Mouse (Mus musculus) limb, embryonic 13.5 days (tissue): ENCODE measurements at regions not wholly inside any gene's neighbourhood (a gene's known extent, or its start where the extent isn't known, plus 50 kb on each side); places are given as distances from the start of the nearest gene placed in this dataset.
"Not testable (repeated sequence)": the region's sequence is repeated elsewhere in the genome, so short reads cannot be mapped to it uniquely, and the experiment has no call there.

ENCODE experiments used
- ATAC-seq: fragments of 200-750 bp; cut with Nextera tagmentation; 2 replicates; pipeline ENCODE4 v1.8.0; 2017; ENCODE audit warnings: low read depth, moderate number of reproducible peaks, moderate TSS enrichment; ENCODE audit not compliant: low FRiP score
- H3K27ac ChIP-seq: fragments of 300-500 bp; sonication (generic); 2 replicates; pipeline ENCODE4 v1.5.1; 2015; ENCODE audit warnings: inconsistent platforms, mild to moderate bottlenecking, moderate library complexity
- H3K27me3 ChIP-seq: fragments of 300-500 bp; sonication (generic); 2 replicates; pipeline ENCODE4 v1.6.1; 2015; ENCODE audit warnings: mild to moderate bottlenecking, inconsistent platforms
- H3K36me3 ChIP-seq: fragments of 300-500 bp; sonication (generic); 2 replicates; pipeline ENCODE4 v1.6.1; 2015; ENCODE audit warnings: inconsistent platforms, mild to moderate bottlenecking, moderate library complexity
- H3K4me1 ChIP-seq: fragments of 300-500 bp; sonication (generic); 2 replicates; pipeline ENCODE4 v1.6.1; 2015; ENCODE audit warnings: inconsistent platforms
- H3K4me2 ChIP-seq: fragments of 300-500 bp; sonication (generic); replicated peaks from 2 replicates; pipeline ENCODE4 v1.6.1; 2015; ENCODE audit warnings: inconsistent platforms, mild to moderate bottlenecking, moderate library complexity
- H3K4me3 ChIP-seq: fragments of 300-500 bp; sonication (generic); 2 replicates; pipeline ENCODE4 v1.5.1; 2015; ENCODE audit warnings: moderate library complexity, mild to moderate bottlenecking, inconsistent platforms
- H3K9ac ChIP-seq: fragments of 300-500 bp; sonication (generic); 2 replicates; pipeline ENCODE4 v1.6.1; 2015; ENCODE audit warnings: mild to moderate bottlenecking, inconsistent platforms
- H3K9me3 ChIP-seq: fragments of 300-500 bp; sonication (generic); 2 replicates; pipeline ENCODE4 v1.6.1; 2016; ENCODE audit warnings: inconsistent platforms
- WGBS: fragments of 180-500 bp; shearing (Covaris S2); methylation state at CpG from one replicate; pipeline ENCODE4 v1.1.7; 2015; 5-methylcytosine and 5-hydroxymethylcytosine counted together

GRCm38 (mm10) chr4:105844675-105845466 lies 55.2 kb downstream of the Gm12728 start:
- Histone ChIP-seq H3K27me3 (no peaks in the 10 kb centered on the region), H3K36me3 (no peaks in the 10 kb centered on the region), H3K4me3 (no peak overlapping the region), H3K9ac (no peak overlapping the region), H3K4me1 (peaks cover 13% of the 10 kb centered on the region), H3K27ac (no peak overlapping the region), H3K9me3 (no peaks in the 10 kb centered on the region), H3K4me2 (no peak overlapping the region)
- ATAC-seq: no peak
- 84% methylated on average over 7 of the region's 7 CpGs for WGBS

GRCm38 (mm10) chr4:105845998-105846989 lies 56.6 kb downstream of the Gm12728 start:
- H3K9me3 ChIP-seq, ATAC-seq, H3K27ac ChIP-seq, H3K4me2 ChIP-seq, H3K27me3 ChIP-seq, H3K9ac ChIP-seq, H3K4me3 ChIP-seq, H3K36me3 ChIP-seq: not testable (repeated sequence)
- WGBS: 91% methylated on average over 3 of the region's 3 CpGs
- peaks cover 13% of the 10 kb centered on the region for H3K4me1 ChIP-seq

GRCm38 (mm10) chr4:105853086-105853485 lies 63.4 kb downstream of the Gm12728 start:
- no peak overlapping the region for H3K9ac ChIP-seq
- WGBS: 87% methylated on average over 6 of the region's 6 CpGs
- ATAC-seq: no peak
- no peaks in the 10 kb centered on the region for H3K4me1 ChIP-seq
- H3K4me2 ChIP-seq: no peak overlapping the region
- no peaks in the 10 kb centered on the region for H3K36me3 ChIP-seq
- no peaks in the 10 kb centered on the region for H3K27me3 ChIP-seq
- H3K27ac ChIP-seq: no peak overlapping the region
- H3K9me3 ChIP-seq: peaks cover 11% of the 10 kb centered on the region; the same call in 1 of the 2 replicates
- H3K4me3 ChIP-seq: no peak overlapping the region

- 37% methylated on average over 15 of the region's 15 CpGs for WGBS
- Histone ChIP-seq H3K9ac (no peak overlapping the region), H3K27ac (peak overlapping the region; percentile 4; the same call in 1 of the 2 replicates), H3K4me2 (no peak overlapping the region), H3K9me3 (no peaks in the 10 kb centered on the region), H3K36me3 (no peaks in the 10 kb centered on the region), H3K4me3 (no peak overlapping the region), H3K4me1 (peaks cover 36% of the 10 kb centered on the region), H3K27me3 (no peaks in the 10 kb centered on the region)
- no peak for ATAC-seq
Measured at GRCm38 (mm10) chr4:105859052-105859864, 69.6 kb downstream of the Gm12728 start.

- peak; percentile 95 for ATAC-seq
- H3K27me3 ChIP-seq: no peaks in the 10 kb centered on the region
- no peaks in the 10 kb centered on the region for H3K9me3 ChIP-seq
- no peak overlapping the region for H3K9ac ChIP-seq
- H3K27ac ChIP-seq: peak overlapping the region; percentile 88
- H3K4me3 ChIP-seq: no peak overlapping the region
- H3K4me2 ChIP-seq: peak overlapping the region; percentile 36
- WGBS: 5% methylated on average over 11 of the region's 11 CpGs
- no peaks in the 10 kb centered on the region for H3K36me3 ChIP-seq
- peaks cover 36% of the 10 kb centered on the region for H3K4me1 ChIP-seq
Measured at GRCm38 (mm10) chr4:105860930-105861653, 71.4 kb downstream of the Gm12728 start.

- Histone ChIP-seq H3K4me3 (no peak overlapping the region), H3K9ac (no peak overlapping the region), H3K27ac (peak overlapping the region; percentile 88), H3K4me2 (peak overlapping the region; percentile 36), H3K9me3 (no peaks in the 10 kb centered on the region), H3K27me3 (no peaks in the 10 kb centered on the region), H3K36me3 (no peaks in the 10 kb centered on the region), H3K4me1 (peaks cover 36% of the 10 kb centered on the region)
- ATAC-seq: peak; percentile 30; the same call in 1 of the 2 replicates
Measured at GRCm38 (mm10) chr4:105861654-105862037, 72.0 kb downstream of the Gm12728 start.

- H3K4me3 ChIP-seq: no peak overlapping the region
- no peak overlapping the region for H3K4me2 ChIP-seq
- ATAC-seq: no peak
- H3K27me3 ChIP-seq: no peaks in the 10 kb centered on the region
- no peak overlapping the region for H3K9ac ChIP-seq
- no peak overlapping the region for H3K27ac ChIP-seq
- peaks cover 31% of the 10 kb centered on the region for H3K4me1 ChIP-seq
- H3K36me3 ChIP-seq: no peaks in the 10 kb centered on the region
- WGBS: 61% methylated on average over 3 of the region's 3 CpGs
- H3K9me3 ChIP-seq: 0 out of 2 replicates have a peak, but pooled peaks cover 3% of the 10 kb centered on the region
Measured at GRCm38 (mm10) chr4:105870512-105870911, 80.8 kb downstream of the Gm12728 start.

GRCm38 (mm10) chr4:105877246-105877645 lies 87.6 kb downstream of the Gm12728 start:
- no peak overlapping the region for H3K27ac ChIP-seq
- WGBS: 17% methylated on average over 5 of the region's 5 CpGs
- no peaks in the 10 kb centered on the region for H3K27me3 ChIP-seq
- H3K4me2 ChIP-seq: no peak overlapping the region
- peaks cover 48% of the 10 kb centered on the region for H3K4me1 ChIP-seq
- no peak overlapping the region for H3K4me3 ChIP-seq
- H3K9ac ChIP-seq: no peak overlapping the region
- H3K9me3 ChIP-seq: no peaks in the 10 kb centered on the region
- no peak for ATAC-seq
- H3K36me3 ChIP-seq: no peaks in the 10 kb centered on the region

- Histone ChIP-seq H3K36me3 (no peaks in the 10 kb centered on the region), H3K9me3 (no peaks in the 10 kb centered on the region), H3K4me1 (peaks cover 34% of the 10 kb centered on the region), H3K27me3 (no peaks in the 10 kb centered on the region), H3K4me2 (no peak overlapping the region), H3K4me3 (no peak overlapping the region), H3K9ac (no peak overlapping the region), H3K27ac (no peak overlapping the region)
- ATAC-seq: 0 out of 2 replicates have a peak, but pooled peaks have one; percentile 15
- 29% methylated on average over 3 of the region's 3 CpGs for WGBS
Measured at GRCm38 (mm10) chr4:105879891-105880290, 90.2 kb downstream of the Gm12728 start.

- Histone ChIP-seq H3K9me3 (no peaks in the 10 kb centered on the region), H3K4me2 (no peak overlapping the region), H3K4me1 (peaks cover 6% of the 10 kb centered on the region), H3K9ac (no peak overlapping the region), H3K4me3 (no peak overlapping the region), H3K36me3 (no peaks in the 10 kb centered on the region), H3K27ac (no peak overlapping the region), H3K27me3 (no peaks in the 10 kb centered on the region)
- 61% methylated on average over 3 of the region's 3 CpGs for WGBS
- no peak for ATAC-seq
Measured at GRCm38 (mm10) chr4:105884791-105885190, 95.1 kb downstream of the Gm12728 start.

GRCm38 (mm10) chr4:105891438-105891837 lies 101.8 kb downstream of the Gm12728 start:
- Histone ChIP-seq H3K27me3 (no peaks in the 10 kb centered on the region), H3K36me3 (no peaks in the 10 kb centered on the region), H3K9ac (no peak overlapping the region), H3K27ac (no peak overlapping the region), H3K9me3 (no peaks in the 10 kb centered on the region), H3K4me1 (no peaks in the 10 kb centered on the region), H3K4me2 (no peak overlapping the region), H3K4me3 (no peak overlapping the region)
- ATAC-seq: no peak
- WGBS: 92% methylated on average over 4 of the region's 4 CpGs
